Mouse (Mus musculus): ENCODE results near the gene Krtap13. TPM values are rescaled to one million over a fixed set of nuclear protein-coding genes. Genes with fewer than 3 reads are reported as not detected.
A peak's percentile ranks its signal among the peaks of the same experiment; 100 is the strongest.

Krtap13 gene
- total and polyA plus RNA-seq, 2 experiments = not detected

DNA sequence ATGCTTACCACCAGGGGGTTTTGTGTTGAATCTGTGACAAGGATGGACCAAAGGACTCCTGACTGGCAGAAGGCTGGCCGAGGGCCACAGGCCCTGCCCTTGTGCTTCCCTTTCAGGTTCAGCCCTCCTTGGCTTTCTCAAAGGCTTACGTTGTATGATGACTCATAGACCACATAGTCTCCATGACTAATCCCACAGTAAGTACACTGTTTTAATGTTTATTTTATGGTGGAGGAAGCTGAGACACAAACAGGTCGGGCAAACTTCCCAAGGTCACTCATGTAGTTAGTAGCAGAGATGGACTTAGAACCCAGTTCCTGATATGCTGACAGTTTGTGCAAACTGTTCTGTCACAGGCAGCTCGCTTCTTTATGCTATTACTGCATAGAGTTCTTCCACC is 40.7 kb downstream of the Krtap13 start:
- Histone ChIP-seq H3K4me3 (ENCODE audit: insufficient read depth, low read depth, low read length) (no peak overlapping the region), H3K4me1 (ENCODE audit: control insufficient read depth, insufficient read depth, low read length) (peaks cover 7% of the 10 kb centered on the region; the same call in 1 of the 2 replicates), H3K79me2 (ENCODE audit: control insufficient read depth, insufficient read depth, low read length) (no peaks in the 10 kb centered on the region), H3K36me3 (ENCODE audit: control insufficient read depth, insufficient read depth, low read length) (no peaks in the 10 kb centered on the region), H3K9ac (ENCODE audit: low read depth, low read length) (peak overlapping the region; percentile 19; the same call in 1 of the 2 replicates), H3K27ac (replicated peaks; ENCODE audit: insufficient read depth, low read depth, low read length) (no peak overlapping the region), H3K27me3 (ENCODE audit: control insufficient read depth, insufficient read depth, low read length) (no peaks in the 10 kb centered on the region)
- WGBS = 12% methylated on average over 4 of the region's 4 CpGs
- no peak for TF ChIP-seq CTCF (IDR thresholded peaks at IDR 0.05; ENCODE audit: low read depth, low read length)
- no peak for TF ChIP-seq POLR2A (IDR thresholded peaks at IDR 0.05; ENCODE audit: extremely low read depth, insufficient read depth, low read length)
- peak; percentile 86 for DNase-seq (ENCODE audit: extremely low read depth, low read depth, low spot score)

DNA sequence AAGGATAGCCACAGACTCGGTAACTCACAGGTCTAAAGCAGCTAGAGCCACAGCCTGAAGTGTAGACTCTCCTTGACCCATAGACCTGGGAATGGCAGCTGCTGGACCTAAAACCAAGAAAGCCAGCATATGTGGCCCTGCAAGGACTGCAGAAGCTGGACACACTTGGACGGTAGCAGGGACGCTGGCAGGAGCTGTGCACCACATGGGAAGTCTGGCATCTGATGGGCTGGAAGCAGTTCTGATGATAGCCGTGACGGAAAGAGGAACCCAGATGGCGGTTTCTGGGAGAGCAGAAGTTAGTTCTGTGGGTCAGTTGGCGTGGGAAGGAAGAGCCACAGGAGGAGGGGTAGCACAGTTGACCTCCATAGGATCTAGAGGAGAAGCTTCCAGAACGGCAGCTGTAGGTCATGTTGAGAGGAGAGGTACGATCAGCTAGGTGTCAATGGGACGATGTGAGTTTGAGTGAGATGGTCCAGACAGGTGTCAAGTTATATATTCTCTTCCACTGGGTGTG is 43.9 kb downstream of the Krtap13 start, which contains the start of gene 2310061N02Rik:
Gene 2310061N02Rik (minus strand): TSS at position 467 of the 517 bp plus-strand sequence.
- no peak within 1 kb of the TSS for H3K27ac ChIP-seq (replicated peaks; ENCODE audit: insufficient read depth, low read depth, low read length)
- no peak within 1 kb of the TSS for H3K4me3 ChIP-seq (ENCODE audit: insufficient read depth, low read depth, low read length)
- H3K4me1 ChIP-seq (ENCODE audit: control insufficient read depth, insufficient read depth, low read length) = peaks cover 7% of the 10 kb centered on the region; the same call in 1 of the 2 replicates
- no peak for DNase-seq (ENCODE audit: extremely low read depth, low read depth, low spot score)
- H3K9ac ChIP-seq (ENCODE audit: low read depth, low read length) = no peak within 1 kb of the TSS
- no peaks in the 10 kb centered on the region for H3K79me2 ChIP-seq (ENCODE audit: control insufficient read depth, insufficient read depth, low read length)
- H3K36me3 ChIP-seq (ENCODE audit: control insufficient read depth, insufficient read depth, low read length) = no peaks in the 10 kb centered on the region
- no peaks in the 10 kb centered on the region for H3K27me3 ChIP-seq (ENCODE audit: control insufficient read depth, insufficient read depth, low read length)
- WGBS = 92% methylated on average over 10 of the region's 10 CpGs
- no peak for TF ChIP-seq POLR2A (IDR thresholded peaks at IDR 0.05; ENCODE audit: extremely low read depth, insufficient read depth, low read length)
- no peak for TF ChIP-seq CTCF (IDR thresholded peaks at IDR 0.05; ENCODE audit: low read depth, low read length)

DNA sequence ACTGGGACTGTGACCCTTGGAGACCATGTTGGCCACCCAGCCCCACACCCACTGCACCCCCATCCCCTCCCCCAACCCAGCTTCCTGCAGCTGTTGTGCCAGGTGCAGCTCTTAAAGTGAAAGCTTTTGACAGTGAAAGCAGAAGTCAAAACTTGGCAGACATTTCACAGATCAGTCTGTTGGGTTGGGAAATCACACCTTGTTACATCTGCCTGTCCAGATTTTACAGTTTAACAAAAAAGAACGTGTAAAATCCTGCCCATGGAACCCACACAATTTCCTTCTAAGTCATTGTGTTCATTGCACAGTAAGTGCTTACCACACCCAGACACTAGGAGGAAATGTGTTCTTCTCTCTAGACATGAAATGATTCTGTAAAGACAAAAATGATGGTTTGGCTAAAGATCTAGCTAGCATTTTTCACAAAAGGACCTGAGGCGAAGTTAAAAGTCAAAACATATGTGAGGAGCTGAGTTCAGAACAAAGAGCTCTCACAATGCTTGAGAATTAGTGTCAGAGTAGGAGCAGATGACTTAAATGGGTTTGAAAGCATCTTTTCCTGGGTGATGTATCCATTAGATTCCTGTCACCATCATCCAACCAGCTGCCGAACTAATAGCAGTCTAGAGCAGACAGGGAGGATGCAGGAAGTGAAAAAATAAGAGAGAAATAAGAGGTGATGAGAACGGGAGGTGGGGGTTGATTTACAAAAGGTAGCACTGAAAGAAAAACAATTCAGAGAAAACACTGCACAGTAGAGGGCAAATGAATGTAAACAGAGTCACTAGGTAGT is 50.2 kb downstream of the Krtap13 start:
- Histone ChIP-seq H3K27me3 (ENCODE audit: control insufficient read depth, insufficient read depth, low read length) (no peaks in the 10 kb centered on the region), H3K79me2 (ENCODE audit: control insufficient read depth, insufficient read depth, low read length) (no peaks in the 10 kb centered on the region), H3K36me3 (ENCODE audit: control insufficient read depth, insufficient read depth, low read length) (no peaks in the 10 kb centered on the region), H3K27ac (replicated peaks; ENCODE audit: insufficient read depth, low read depth, low read length) (no peak overlapping the region), H3K4me1 (ENCODE audit: control insufficient read depth, insufficient read depth, low read length) (no peaks in the 10 kb centered on the region; the same call in 1 of the 2 replicates), H3K9ac (ENCODE audit: low read depth, low read length) (no peak overlapping the region), H3K4me3 (ENCODE audit: insufficient read depth, low read depth, low read length) (no peak overlapping the region)
- no peak for TF ChIP-seq CTCF (IDR thresholded peaks at IDR 0.05; ENCODE audit: low read depth, low read length)
- TF ChIP-seq POLR2A (IDR thresholded peaks at IDR 0.05; ENCODE audit: extremely low read depth, insufficient read depth, low read length) = no peak
- peak; percentile 83 for DNase-seq (ENCODE audit: extremely low read depth, low read depth, low spot score)
- 45% methylated on average over 4 of the region's 4 CpGs for WGBS

Other genes starting within 250 kb of the Krtap13 start
- not detected in 2 replicates for gene Cldn17, start 244.7 kb downstream of the Krtap13 start, total RNA-seq (2014; rRNA removed)
- gene Cldn17, start 244.7 kb downstream of the Krtap13 start, polyA plus RNA-seq (2012; rRNA removed) = not detected in 2 replicates
- 0.13 and 0.37 TPM in 2 replicates for gene Cldn8, start 188.5 kb downstream of the Krtap13 start, total RNA-seq (2014; rRNA removed)
- gene Cldn8, start 188.5 kb downstream of the Krtap13 start, polyA plus RNA-seq (2012; rRNA removed) = 0.05 TPM in 1 of 2 replicates, not detected in the other
- not detected in 2 replicates for gene Krtap24-1, start 139.4 kb downstream of the Krtap13 start, total RNA-seq (2014; rRNA removed)
- gene Krtap24-1, start 139.4 kb downstream of the Krtap13 start, polyA plus RNA-seq (2012; rRNA removed) = not detected in 2 replicates
- gene 2310079G19Rik, start 124.0 kb downstream of the Krtap13 start, total RNA-seq (2014; rRNA removed) = not detected in 2 replicates
- not detected in 2 replicates for gene 2310079G19Rik, start 124.0 kb downstream of the Krtap13 start, polyA plus RNA-seq (2012; rRNA removed)
- gene Krtap26-1, start 103.8 kb downstream of the Krtap13 start, total RNA-seq (2014; rRNA removed) = not detected in 2 replicates
- not detected in 2 replicates for gene Krtap26-1, start 103.8 kb downstream of the Krtap13 start, polyA plus RNA-seq (2012; rRNA removed)
- gene Krtap27-1, start 80.0 kb downstream of the Krtap13 start, total RNA-seq (2014; rRNA removed) = not detected in 2 replicates
- gene Krtap27-1, start 80.0 kb downstream of the Krtap13 start, polyA plus RNA-seq (2012; rRNA removed) = not detected in 2 replicates
- gene 2310061N02Rik, start 43.7 kb downstream of the Krtap13 start, total RNA-seq (2014; rRNA removed) = not detected in 2 replicates
- not detected in 2 replicates for gene 2310061N02Rik, start 43.7 kb downstream of the Krtap13 start, polyA plus RNA-seq (2012; rRNA removed)
- not detected in 2 replicates for gene Krtap13-1, start 22.8 kb downstream of the Krtap13 start, total RNA-seq (2014; rRNA removed)
- not detected in 2 replicates for gene Krtap13-1, start 22.8 kb downstream of the Krtap13 start, polyA plus RNA-seq (2012; rRNA removed)
- gene 2310034C09Rik, start 7.2 kb upstream of the Krtap13 start, total RNA-seq (2014; rRNA removed) = not detected in 2 replicates
- gene 2310034C09Rik, start 7.2 kb upstream of the Krtap13 start, polyA plus RNA-seq (2012; rRNA removed) = not detected in 2 replicates
- gene 2310057N15Rik, start 22.6 kb upstream of the Krtap13 start, total RNA-seq (2014; rRNA removed) = not detected in 2 replicates
- gene 2310057N15Rik, start 22.6 kb upstream of the Krtap13 start, polyA plus RNA-seq (2012; rRNA removed) = not detected in 2 replicates
- not detected in 2 replicates for gene Gm5965, start 26.3 kb upstream of the Krtap13 start, total RNA-seq (2014; rRNA removed)
- gene Gm5965, start 26.3 kb upstream of the Krtap13 start, polyA plus RNA-seq (2012; rRNA removed) = not detected in 2 replicates
- gene Gm20741, start 60.6 kb upstream of the Krtap13 start, total RNA-seq (2014; rRNA removed) = not detected in 2 replicates
- gene Gm20741, start 60.6 kb upstream of the Krtap13 start, polyA plus RNA-seq (2012; rRNA removed) = not detected in 2 replicates
- not detected in 2 replicates for gene Krtap15, start 68.6 kb upstream of the Krtap13 start, total RNA-seq (2014; rRNA removed)
- gene Krtap15, start 68.6 kb upstream of the Krtap13 start, polyA plus RNA-seq (2012; rRNA removed) = not detected in 2 replicates
- not detected in 2 replicates for gene Krtap14, start 74.5 kb upstream of the Krtap13 start, total RNA-seq (2014; rRNA removed)
- not detected in 2 replicates for gene Krtap14, start 74.5 kb upstream of the Krtap13 start, polyA plus RNA-seq (2012; rRNA removed)
- not detected in 2 replicates for gene Krtap19-1, start 117.8 kb upstream of the Krtap13 start, total RNA-seq (2014; rRNA removed)
- not detected in 2 replicates for gene Krtap19-1, start 117.8 kb upstream of the Krtap13 start, polyA plus RNA-seq (2012; rRNA removed)
- gene Krtap19-2, start 122.6 kb upstream of the Krtap13 start, total RNA-seq (2014; rRNA removed) = not detected in 2 replicates
- not detected in 2 replicates for gene Krtap19-2, start 122.6 kb upstream of the Krtap13 start, polyA plus RNA-seq (2012; rRNA removed)
- not detected in 2 replicates for gene Krtap19-3, start 126.4 kb upstream of the Krtap13 start, total RNA-seq (2014; rRNA removed)
- gene Krtap19-3, start 126.4 kb upstream of the Krtap13 start, polyA plus RNA-seq (2012; rRNA removed) = not detected in 2 replicates
- not detected in 2 replicates for gene Krtap19-4, start 133.5 kb upstream of the Krtap13 start, total RNA-seq (2014; rRNA removed)
- gene Krtap19-4, start 133.5 kb upstream of the Krtap13 start, polyA plus RNA-seq (2012; rRNA removed) = not detected in 2 replicates
- gene Krtap19-5, start 144.8 kb upstream of the Krtap13 start, total RNA-seq (2014; rRNA removed) = not detected in 2 replicates
- gene Krtap19-5, start 144.8 kb upstream of the Krtap13 start, polyA plus RNA-seq (2012; rRNA removed) = not detected in 2 replicates
- gene Krtap19-9b, start 180.6 kb upstream of the Krtap13 start, total RNA-seq (2014; rRNA removed) = not detected in 2 replicates
- gene Krtap19-9b, start 180.6 kb upstream of the Krtap13 start, polyA plus RNA-seq (2012; rRNA removed) = not detected in 2 replicates
- gene Krtap16-3, start 211.2 kb upstream of the Krtap13 start, total RNA-seq (2014; rRNA removed) = not detected in 2 replicates
- not detected in 2 replicates for gene Krtap16-3, start 211.2 kb upstream of the Krtap13 start, polyA plus RNA-seq (2012; rRNA removed)

Data from liver, adult 2 months (tissue).